Mouse (Mus musculus) C2C12 (cell line): ENCODE measurements around the gene Wdr66.

Experiments
- CTCF ChIP-seq: IDR thresholded peaks from one replicate; pipeline ENCODE4 v1.5.1; 2011; ENCODE audit not compliant: control insufficient read depth, insufficient read depth, insufficient read length
- MAX ChIP-seq: IDR thresholded peaks from one replicate; pipeline ENCODE4 v1.6.1; 2011; ENCODE audit warnings: mild to moderate bottlenecking, control low read depth
- MYOG ChIP-seq: IDR thresholded peaks from one replicate; pipeline ENCODE4 v1.6.1; 2011; ENCODE audit not compliant: control insufficient read depth, insufficient read length; ENCODE audit errors: extremely low read depth

DNA sequence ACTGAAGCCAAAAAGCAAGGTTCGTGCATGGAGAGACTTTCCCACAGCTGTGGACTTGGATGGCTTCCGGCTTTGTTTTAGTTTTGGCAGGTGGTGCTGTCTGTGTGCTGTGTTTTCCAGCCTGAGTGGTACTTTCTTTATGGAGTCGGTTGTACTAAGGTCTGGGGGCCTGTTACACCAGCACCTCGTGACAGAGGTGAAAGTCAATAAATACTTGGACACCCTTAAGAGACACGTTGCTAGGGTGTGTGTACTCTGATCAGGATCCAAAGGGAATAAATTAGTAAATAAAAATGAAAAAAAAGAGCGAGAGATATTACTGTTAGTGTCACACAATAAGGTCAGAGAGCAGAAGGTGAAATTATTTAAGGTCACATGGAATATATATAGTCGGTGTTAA lies 25.1 kb upstream of the Wdr66 start:
- TF ChIP-seq CTCF (no peak), MYOG (no peak), MAX (no peak)
